Mouse (Mus musculus) MEL (cell line): ENCODE measurements around the gene C330007P06Rik. TPM values are rescaled to one million over a fixed set of nuclear protein-coding genes. Genes with fewer than 3 reads are reported as not detected.

ENCODE experiments used
- DNase-seq: peaks from one replicate; pipeline ENCODE4 v3.0.0; 2011; ENCODE audit warnings: low read depth, low spot score
- H3K27ac ChIP-seq: 2 replicates; pipeline ENCODE4 v1.5.1; 2012; ENCODE audit warnings: low read depth, mild to moderate bottlenecking, control low read depth, low read length, moderate library complexity; ENCODE audit not compliant: control insufficient read depth
- H3K27me3 ChIP-seq, 2 experiments: fragments of 150-350 bp in 1 of 2; sonication (generic) in 1 of 2; 2 replicates each; pipeline ENCODE4 v1.6.1; 2012; ENCODE audit warnings: low read length in 2 of 2, mild to moderate bottlenecking in 2 of 2, improper control_type of control experiment in 1 of 2, moderate library complexity in 1 of 2; ENCODE audit not compliant: insufficient read depth in 2 of 2, control insufficient read depth in 1 of 2
- H3K36me3 ChIP-seq, 2 experiments: 2 replicates each; pipeline ENCODE4 v1.6.1; 2012 to 2014; ENCODE audit warnings: low read length in 2 of 2, improper control_type of control experiment in 1 of 2, inconsistent platforms in 1 of 2, mild to moderate bottlenecking in 1 of 2; ENCODE audit not compliant: insufficient read depth in 2 of 2, control insufficient read depth in 1 of 2
- H3K4me1 ChIP-seq, 2 experiments: fragments of 150-350 bp in 1 of 2; sonication (generic) in 1 of 2; 2 replicates each; pipeline ENCODE4 v1.6.1; 2012; ENCODE audit warnings: low read length in 2 of 2, improper control_type of control experiment in 1 of 2, mild to moderate bottlenecking in 1 of 2; ENCODE audit not compliant: insufficient read depth in 2 of 2, control insufficient read depth in 1 of 2
- H3K4me3 ChIP-seq, 2 experiments: fragments of 150-350 bp in 1 of 2; sonication (generic) in 1 of 2; 2 replicates each; pipeline ENCODE4 v1.5.1; 2012; ENCODE audit warnings: low read depth in 2 of 2, low read length in 2 of 2, mild to moderate bottlenecking in 2 of 2, moderate library complexity in 2 of 2, control low read depth in 1 of 2, improper control_type of control experiment in 1 of 2; ENCODE audit not compliant: control insufficient read depth in 1 of 2, insufficient read depth in 1 of 2
- H3K79me2 ChIP-seq: 2 replicates; pipeline ENCODE4 v1.6.1; 2012; ENCODE audit warnings: mild to moderate bottlenecking, low read length, moderate library complexity; ENCODE audit not compliant: control insufficient read depth, poor library complexity, insufficient read depth
- H3K9ac ChIP-seq: 2 replicates; pipeline ENCODE4 v1.6.1; 2012; ENCODE audit warnings: low read depth, mild to moderate bottlenecking, control low read depth, low read length, moderate library complexity; ENCODE audit not compliant: control insufficient read depth, poor library complexity, severe bottlenecking
- H3K9me3 ChIP-seq: fragments of 150-350 bp; sonication (generic); replicated peaks from 2 replicates; pipeline ENCODE4 v1.6.1; 2012; ENCODE audit warnings: mild to moderate bottlenecking, low read length, improper control_type of control experiment, moderate library complexity; ENCODE audit not compliant: insufficient read depth
- BHLHE40 ChIP-seq: IDR thresholded peaks from 2 replicates; pipeline ENCODE4 v1.6.1; 2012; ENCODE audit warnings: low read depth, mild to moderate bottlenecking, inconsistent platforms, low read length, improper control_type of control experiment, borderline replicate concordance
- CHD1 ChIP-seq: IDR thresholded peaks from 2 replicates; pipeline ENCODE4 v1.6.1; 2012; ENCODE audit warnings: low read depth, mild to moderate bottlenecking, inconsistent platforms, low read length, improper control_type of control experiment
- CTCF ChIP-seq, 3 experiments: IDR thresholded peaks in 2 of 3; conservative IDR thresholded peaks in 1 of 3; 2 replicates each; pipeline ENCODE4 v1.5.1; 2011 to 2012; ENCODE audit warnings: low read length in 3 of 3, low read depth in 2 of 3, mild to moderate bottlenecking in 2 of 3, improper control_type of control experiment in 1 of 3, inconsistent platforms in 1 of 3, mixed read lengths in 1 of 3, moderate library complexity in 1 of 3; ENCODE audit not compliant: control insufficient read depth in 1 of 3, insufficient read depth in 1 of 3, poor library complexity in 1 of 3, severe bottlenecking in 1 of 3
- E2F4 ChIP-seq: IDR thresholded peaks from 2 replicates; pipeline ENCODE4 v1.6.1; 2011; ENCODE audit warnings: low read depth, low read length, improper control_type of control experiment, borderline replicate concordance
- ELF1 ChIP-seq: IDR thresholded peaks from 2 replicates; pipeline ENCODE4 v1.6.1; 2014; ENCODE audit warnings: low read depth, mild to moderate bottlenecking, inconsistent platforms, low read length, improper control_type of control experiment, moderate library complexity
- ETS1 ChIP-seq: IDR thresholded peaks from 2 replicates; pipeline ENCODE4 v1.6.1; 2012; ENCODE audit warnings: low read depth, mild to moderate bottlenecking, inconsistent platforms, low read length, improper control_type of control experiment, moderate library complexity
- GABPA ChIP-seq: IDR thresholded peaks from 2 replicates; pipeline ENCODE4 v1.6.1; 2012; ENCODE audit warnings: low read depth, mild to moderate bottlenecking, inconsistent platforms, low read length, improper control_type of control experiment, moderate library complexity
- HCFC1 ChIP-seq: IDR thresholded peaks from 2 replicates; pipeline ENCODE4 v1.6.1; 2012; ENCODE audit warnings: low read depth, mild to moderate bottlenecking, inconsistent platforms, low read length, improper control_type of control experiment, moderate library complexity
- JUND ChIP-seq: IDR thresholded peaks from 2 replicates; pipeline ENCODE4 v1.6.1; 2011; ENCODE audit warnings: low read depth, mild to moderate bottlenecking, improper control_type of control experiment, low read length
- MAX ChIP-seq: IDR thresholded peaks from 2 replicates; pipeline ENCODE4 v1.6.1; 2011; ENCODE audit warnings: low read length, improper control_type of control experiment
- MAZ ChIP-seq: IDR thresholded peaks from 2 replicates; pipeline ENCODE4 v1.6.1; 2012; ENCODE audit warnings: low read depth, mild to moderate bottlenecking, inconsistent platforms, low read length, improper control_type of control experiment
- MXI1 ChIP-seq: IDR thresholded peaks from 2 replicates; pipeline ENCODE4 v1.6.1; 2011; ENCODE audit warnings: mild to moderate bottlenecking, low read depth, low read length, improper control_type of control experiment
- MYC ChIP-seq: IDR thresholded peaks from 2 replicates; pipeline ENCODE4 v1.6.1; 2011; ENCODE audit warnings: low read depth, mild to moderate bottlenecking, low read length, improper control_type of control experiment, moderate library complexity
- POLR2A ChIP-seq, 2 experiments: IDR thresholded peaks; 2 replicates each; pipeline ENCODE4 v1.6.1; 2011 to 2012; ENCODE audit warnings: low read length in 2 of 2, mild to moderate bottlenecking in 2 of 2, control low read depth in 1 of 2, improper control_type of control experiment in 1 of 2, low read depth in 1 of 2, moderate library complexity in 1 of 2; ENCODE audit not compliant: control insufficient read depth in 1 of 2, insufficient read depth in 1 of 2, poor library complexity in 1 of 2
- POLR2AphosphoS2 ChIP-seq: IDR thresholded peaks from 2 replicates; pipeline ENCODE4 v1.6.1; 2011; ENCODE audit warnings: low read length, improper control_type of control experiment
- POLR2AphosphoS5 ChIP-seq: IDR thresholded peaks from 2 replicates; pipeline ENCODE4 v1.6.1; 2012; ENCODE audit warnings: low read depth, borderline replicate concordance, mild to moderate bottlenecking, inconsistent platforms, low read length, moderate library complexity, mixed read lengths
- RAD21 ChIP-seq: IDR thresholded peaks from 2 replicates; pipeline ENCODE4 v1.6.1; 2011; ENCODE audit warnings: mild to moderate bottlenecking, low read depth, low read length, improper control_type of control experiment
- SMC3 ChIP-seq: IDR thresholded peaks from 2 replicates; pipeline ENCODE4 v1.6.1; 2011; ENCODE audit warnings: low read depth, low read length, improper control_type of control experiment
- TBP ChIP-seq: IDR thresholded peaks from 2 replicates; pipeline ENCODE4 v1.8.0; 2011; ENCODE audit warnings: low read depth, low read length, improper control_type of control experiment
- UBTF ChIP-seq: IDR thresholded peaks from 2 replicates; pipeline ENCODE4 v1.6.1; 2012; ENCODE audit warnings: low read depth, mild to moderate bottlenecking, inconsistent platforms, low read length, improper control_type of control experiment, moderate library complexity, borderline replicate concordance; ENCODE audit not compliant: insufficient read depth
- USF1 ChIP-seq: IDR thresholded peaks from 2 replicates; pipeline ENCODE4 v1.6.1; 2014; ENCODE audit warnings: low read depth, mild to moderate bottlenecking, inconsistent platforms, low read length, improper control_type of control experiment, moderate library complexity
- USF2 ChIP-seq, 2 experiments: IDR thresholded peaks; 2 replicates each; pipeline ENCODE4 v1.6.1; 2011 to 2012; ENCODE audit warnings: improper control_type of control experiment in 2 of 2, low read length in 2 of 2, borderline replicate concordance in 1 of 2, inconsistent platforms in 1 of 2, low read depth in 1 of 2, mild to moderate bottlenecking in 1 of 2; ENCODE audit not compliant: insufficient read depth in 1 of 2
- ZC3H11A ChIP-seq: IDR thresholded peaks from 2 replicates; pipeline ENCODE4 v1.6.1; 2012; ENCODE audit warnings: low read depth, mild to moderate bottlenecking, inconsistent platforms, low read length, improper control_type of control experiment
- ZKSCAN1 ChIP-seq: IDR thresholded peaks from 2 replicates; pipeline ENCODE4 v1.6.1; 2012; ENCODE audit warnings: low read depth, mild to moderate bottlenecking, inconsistent platforms, low read length, improper control_type of control experiment, moderate library complexity
- ZMIZ1 ChIP-seq: IDR thresholded peaks from 2 replicates; pipeline ENCODE4 v1.6.1; 2012; ENCODE audit warnings: low read depth, mild to moderate bottlenecking, inconsistent platforms, low read length, improper control_type of control experiment, moderate library complexity
- polyA plus RNA-seq, 2 experiments: library from polyadenylated mRNA; stranded (reverse) in 1 of 2; unstranded in 1 of 2; fragments of >175 nt in 1 of 2; fragments of >200 nt in 1 of 2; gene quantifications; 2 replicates each; pipeline versions ENCODE4 v1.2.1 to v1.2.4; 2012; ENCODE audit warnings: low replicate concordance in 2 of 2, low read depth in 1 of 2; ENCODE audit not compliant: insufficient read length in 2 of 2, insufficient read depth in 1 of 2, missing spikeins in 1 of 2
- total RNA-seq: library from RNA; depleted of rRNA; stranded (reverse); fragments of 300-350 nt; gene quantifications from 2 replicates; pipeline ENCODE4 v1.2.3, GENCODE M21; 2012

Gene C330007P06Rik
- total and polyA plus RNA-seq, 3 experiments = 15.1 to 17.1 TPM; not detected in 1

GRCm38 (mm10) chrX:36820201-36820600 is 53.7 kb downstream of the C330007P06Rik start:
- Histone ChIP-seq H3K4me1 (no peaks in the 10 kb centered on the region), H3K9ac (no peak overlapping the region), H3K79me2 (no peaks in the 10 kb centered on the region), H3K4me3 (no peak overlapping the region), H3K9me3 (no peaks in the 10 kb centered on the region), H3K27ac (no peak overlapping the region), H3K36me3 (no peaks in the 10 kb centered on the region), H3K27me3 (no peaks in the 10 kb centered on the region)
- TF ChIP-seq ETS1 = no peak
- TF ChIP-seq GABPA = no peak
- TF ChIP-seq POLR2AphosphoS2 = no peak
- TF ChIP-seq JUND = no peak
- TF ChIP-seq MAX = no peak
- TF ChIP-seq E2F4 = no peak
- peak; percentile 56 for TF ChIP-seq RAD21
- no peak for TF ChIP-seq POLR2A (IDR thresholded peaks at IDR 0.05; ENCODE audit: control insufficient read depth in 1 of 2, insufficient read depth in 1 of 2, low read depth in 1 of 2, low read length in 2 of 2, poor library complexity in 1 of 2)
- TF ChIP-seq CTCF (IDR thresholded peaks at IDR 0.05 in 2 of 3, conservative IDR thresholded peaks at IDR 0.05 in 1 of 3; ENCODE audit: control insufficient read depth in 1 of 3, insufficient read depth in 1 of 3, low read depth in 2 of 3, low read length in 3 of 3, poor library complexity in 1 of 3, severe bottlenecking in 1 of 3) = peak; percentile 60 to 61 (median 61)
- no peak for TF ChIP-seq TBP
- no peak for TF ChIP-seq MXI1
- TF ChIP-seq POLR2AphosphoS5 = no peak
- no peak for TF ChIP-seq BHLHE40
- peak; percentile 47 for TF ChIP-seq SMC3
- no peak for TF ChIP-seq UBTF
- TF ChIP-seq ZMIZ1 = no peak
- no peak for TF ChIP-seq USF2 (IDR thresholded peaks at IDR 0.05; ENCODE audit: borderline replicate concordance in 1 of 2, insufficient read depth in 1 of 2, low read depth in 1 of 2, low read length in 2 of 2)
- TF ChIP-seq ZKSCAN1 = no peak
- 0 out of 2 replicates have a peak, but pooled peaks have one; percentile 14 for TF ChIP-seq ZC3H11A
- no peak for TF ChIP-seq ELF1
- no peak for TF ChIP-seq MYC
- TF ChIP-seq USF1 = no peak
- TF ChIP-seq HCFC1 = no peak
- TF ChIP-seq MAZ = no peak
- no peak for TF ChIP-seq CHD1
- DNase-seq = peak; percentile 49
